Mouse (Mus musculus) heart, postnatal 4 days (tissue): ENCODE results near the gene Cyp27b1. TPM values are rescaled to one million over a fixed set of nuclear protein-coding genes. Genes with fewer than 3 reads are reported as not detected.

Source experiments
- DNase-seq: peaks from one replicate; pipeline ENCODE4 v3.0.0; 2021
- total RNA-seq, 2 experiments: library from RNA; stranded (reverse); gene quantifications; 2 replicates each; pipeline ENCODE4 v1.2.3; 2021

Gene Cyp27b1
- total RNA-seq: under 1 TPM in 1 of 2 experiments, not detected in 1; 0.45 TPM

- no peak for DNase-seq
Observed at GRCm38 (mm10) chr10:127047954-127048353, at the start of gene Cyp27b1. Gene Cyp27b1, plus strand, starts transcription at chr10:127048250.

GRCm38 (mm10) chr10:127000529-127000928, 47.5 kb upstream of the Cyp27b1 start, which contains the start of gene Avil:
Gene Avil, plus strand, starts transcription at chr10:127000709.
- no peak for DNase-seq

GRCm38 (mm10) chr10:127001297-127001696, 46.8 kb upstream of the Cyp27b1 start:
- DNase-seq: no peak

- DNase-seq: no peak
Observed at GRCm38 (mm10) chr10:127002056-127002455, 46.0 kb upstream of the Cyp27b1 start.

- DNase-seq: no peak
Observed at GRCm38 (mm10) chr10:127002765-127003164, 45.3 kb upstream of the Cyp27b1 start.

- no peak for DNase-seq
Observed at GRCm38 (mm10) chr10:127003334-127003733, 44.7 kb upstream of the Cyp27b1 start.

GRCm38 (mm10) chr10:127003806-127004205, 44.2 kb upstream of the Cyp27b1 start:
- no peak for DNase-seq

GRCm38 (mm10) chr10:127016488-127016887, 31.6 kb upstream of the Cyp27b1 start:
- DNase-seq: peak; percentile 49

GRCm38 (mm10) chr10:127017071-127017470, 31.0 kb upstream of the Cyp27b1 start:
- DNase-seq: no peak

GRCm38 (mm10) chr10:127018422-127018821, 29.6 kb upstream of the Cyp27b1 start:
- no peak for DNase-seq

GRCm38 (mm10) chr10:127030336-127031296, 17.4 kb upstream of the Cyp27b1 start, which contains the start of gene Tsfm:
Gene Tsfm, minus strand, starts transcription at chr10:127030840.
- peak; percentile 96 for DNase-seq

GRCm38 (mm10) chr10:127033301-127033741, 14.7 kb upstream of the Cyp27b1 start:
- DNase-seq: no peak

- no peak for DNase-seq
Observed at GRCm38 (mm10) chr10:127036273-127036672, 11.8 kb upstream of the Cyp27b1 start.

- no peak for DNase-seq
Observed at GRCm38 (mm10) chr10:127037641-127038040, 10.4 kb upstream of the Cyp27b1 start.

GRCm38 (mm10) chr10:127040569-127041214, 7.4 kb upstream of the Cyp27b1 start:
- no peak for DNase-seq

GRCm38 (mm10) chr10:127041274-127041766, 6.7 kb upstream of the Cyp27b1 start, which contains the start of the genes Mettl1 and Eef1akmt3:
Gene Mettl1, plus strand, starts transcription at chr10:127041414.
Gene Eef1akmt3, minus strand, starts transcription at chr10:127041513.
- peak; percentile 36 for DNase-seq

- peak; percentile 91 for DNase-seq
Observed at GRCm38 (mm10) chr10:127041774-127042338, 6.2 kb upstream of the Cyp27b1 start.

GRCm38 (mm10) chr10:127042468-127043115, 5.5 kb upstream of the Cyp27b1 start:
- DNase-seq: no peak

- DNase-seq: no peak
Observed at GRCm38 (mm10) chr10:127043187-127043586, 4.9 kb upstream of the Cyp27b1 start.

- DNase-seq: no peak
Observed at GRCm38 (mm10) chr10:127048608-127049394, 751 bp downstream of the Cyp27b1 start.
